Mouse (Mus musculus) intestine, embryonic 15.5 days (tissue): ENCODE measurements around the gene Tsn. TPM values are rescaled to one million over a fixed set of nuclear protein-coding genes. Genes with fewer than 3 reads are reported as not detected.

Experiments used
- ATAC-seq: fragments of 200-750 bp; cut with Nextera tagmentation; 2 replicates; pipeline ENCODE4 v1.8.0; 2017; ENCODE audit warnings: moderate TSS enrichment, moderate library complexity
- H3K27ac ChIP-seq: fragments of 300-500 bp; sonication (generic); 2 replicates; pipeline ENCODE4 v1.5.1; 2015; ENCODE audit warnings: mild to moderate bottlenecking, inconsistent platforms
- H3K27me3 ChIP-seq: fragments of 300-500 bp; sonication (generic); replicated peaks from 2 replicates; pipeline ENCODE4 v1.6.1; 2015; ENCODE audit warnings: inconsistent platforms
- H3K36me3 ChIP-seq: fragments of 300-500 bp; sonication (generic); 2 replicates; pipeline ENCODE4 v1.6.1; 2015; ENCODE audit warnings: inconsistent platforms
- H3K4me1 ChIP-seq: fragments of 300-500 bp; sonication (generic); replicated peaks from 2 replicates; pipeline ENCODE4 v1.6.1; 2015; ENCODE audit warnings: inconsistent platforms
- H3K4me2 ChIP-seq: fragments of 300-500 bp; sonication (generic); replicated peaks from 2 replicates; pipeline ENCODE4 v1.6.1; 2015; ENCODE audit warnings: mild to moderate bottlenecking, inconsistent platforms
- H3K4me3 ChIP-seq: fragments of 300-500 bp; sonication (generic); replicated peaks from 2 replicates; pipeline ENCODE4 v1.5.1; 2015; ENCODE audit warnings: inconsistent platforms
- H3K9ac ChIP-seq: fragments of 300-500 bp; sonication (generic); 2 replicates; pipeline ENCODE4 v1.6.1; 2015; ENCODE audit warnings: inconsistent platforms
- H3K9me3 ChIP-seq: fragments of 300-500 bp; sonication (generic); 2 replicates; pipeline ENCODE4 v1.6.1; 2016; ENCODE audit warnings: inconsistent platforms
- WGBS: fragments of 180-500 bp; shearing (Covaris S2); methylation state at CpG from one replicate; pipeline ENCODE4 v1.1.7; 2015; 5-methylcytosine and 5-hydroxymethylcytosine counted together
- polyA plus RNA-seq: library from polyadenylated mRNA; unstranded; fragments of >200 nt; fragmentation: Nextera tagmentation; extraction: Ambion mirVana; gene quantifications from 2 replicates; pipeline ENCODE4 v1.2.1, GENCODE M21; 2015

Gene Tsn
- polyA plus RNA-seq, 1 experiment from 2014 or later, result 297 TPM

DNA sequence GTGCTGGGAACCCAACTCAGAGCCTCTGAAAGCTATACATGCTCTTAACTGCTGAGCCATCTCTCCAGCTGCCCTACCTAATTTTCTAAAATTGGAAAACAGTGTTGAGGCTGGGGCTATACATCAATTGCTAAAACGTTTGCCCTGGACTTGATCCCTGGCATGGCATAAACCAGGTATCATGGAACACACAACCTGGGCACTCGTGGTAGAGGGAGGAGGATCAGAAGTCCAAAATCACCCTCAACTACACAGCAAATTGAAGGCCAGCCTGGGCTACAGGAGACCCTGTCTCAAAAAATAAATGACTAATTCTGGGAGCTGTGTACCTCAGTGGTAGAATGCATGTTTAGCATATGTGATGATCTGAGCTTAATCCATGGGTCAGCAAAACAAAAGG is 13.8 kb downstream of the Tsn start:
- H3K9me3 ChIP-seq, result no peaks in the 10 kb centered on the region
- H3K36me3 ChIP-seq, result peaks cover 27% of the 10 kb centered on the region
- no peaks in the 10 kb centered on the region for H3K4me1 ChIP-seq
- ATAC-seq, result no peak
- no peak overlapping the region for H3K4me2 ChIP-seq
- no peak overlapping the region for H3K27ac ChIP-seq
- 92% methylated on average over 2 of the region's 2 CpGs for WGBS
- H3K27me3 ChIP-seq, result no peaks in the 10 kb centered on the region
- H3K4me3 ChIP-seq, result no peak overlapping the region
- no peak overlapping the region for H3K9ac ChIP-seq

DNA sequence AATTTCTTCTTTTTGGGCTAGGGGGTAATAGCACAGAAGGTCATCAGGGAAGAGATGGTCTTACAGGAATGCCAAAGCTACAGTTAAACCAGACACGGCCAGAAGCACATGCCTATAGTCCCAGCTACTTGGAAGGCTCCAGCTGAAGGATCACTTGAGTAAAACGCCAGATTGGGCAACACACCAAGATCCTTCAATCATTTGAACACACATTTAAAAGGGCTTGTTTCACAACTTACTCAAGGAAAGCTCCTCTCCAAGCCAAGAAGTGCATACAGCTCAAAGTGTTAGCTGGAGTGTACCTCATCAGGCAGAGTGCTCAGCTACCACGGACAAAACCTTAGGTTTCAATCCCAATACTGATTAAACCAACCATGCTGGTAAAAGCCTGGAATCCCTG is 14.9 kb downstream of the Tsn start:
- Histone ChIP-seq H3K4me1 (no peaks in the 10 kb centered on the region), H3K36me3 (peaks cover 19% of the 10 kb centered on the region), H3K4me2 (no peak overlapping the region), H3K9me3 (no peaks in the 10 kb centered on the region), H3K4me3 (no peak overlapping the region), H3K27me3 (no peaks in the 10 kb centered on the region), H3K27ac (no peak overlapping the region), H3K9ac (no peak overlapping the region)
- ATAC-seq, result no peak
- 82% methylated on average over 3 of the region's 3 CpGs for WGBS

DNA sequence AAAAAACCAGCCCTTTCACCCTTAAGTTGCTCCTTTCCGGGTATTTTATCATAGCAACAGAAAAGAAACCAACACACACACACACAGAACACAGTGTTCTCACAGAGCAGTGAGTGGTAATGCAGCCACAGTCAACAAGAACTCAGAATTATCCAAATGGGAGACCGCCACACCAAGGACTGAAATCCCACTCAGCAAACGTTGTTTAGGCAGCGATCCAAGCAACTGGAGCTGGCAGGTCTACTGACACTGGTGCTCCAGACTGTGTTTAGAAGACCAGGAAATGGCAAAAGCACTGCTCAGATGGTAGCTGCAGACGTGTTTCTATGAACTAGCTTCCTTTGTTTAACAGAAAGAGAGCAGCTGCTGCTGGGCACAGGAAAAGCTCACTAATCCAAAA is 16.7 kb downstream of the Tsn start:
- H3K9ac ChIP-seq, result no peak overlapping the region
- no peak overlapping the region for H3K4me2 ChIP-seq
- H3K9me3 ChIP-seq, result no peaks in the 10 kb centered on the region
- no peaks in the 10 kb centered on the region for H3K4me1 ChIP-seq
- no peaks in the 10 kb centered on the region for H3K27me3 ChIP-seq
- no peak overlapping the region for H3K4me3 ChIP-seq
- peaks cover 10% of the 10 kb centered on the region for H3K36me3 ChIP-seq
- 72% methylated on average over 5 of the region's 5 CpGs for WGBS
- H3K27ac ChIP-seq, result no peak overlapping the region
- ATAC-seq, result no peak

DNA sequence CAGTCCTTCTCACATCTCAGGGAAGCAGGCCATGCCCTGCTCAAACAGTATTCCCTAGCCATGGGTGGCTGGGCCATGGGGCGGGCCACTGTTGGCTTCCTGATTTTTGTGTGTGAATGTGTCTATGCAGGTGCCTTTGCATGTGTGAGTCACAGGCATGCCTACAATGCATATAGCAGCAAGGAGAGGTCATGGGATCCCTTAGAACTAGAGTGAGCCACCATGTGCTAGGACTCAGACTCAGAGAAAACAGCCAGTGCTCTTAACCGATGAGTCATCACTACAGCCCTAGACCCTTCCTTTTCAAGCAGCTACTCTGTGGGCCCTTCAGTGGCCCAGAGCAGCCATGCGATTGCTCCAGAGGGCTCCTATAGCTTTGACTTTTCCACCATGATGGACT is 17.3 kb downstream of the Tsn start:
- Histone ChIP-seq H3K36me3 (peaks cover 9% of the 10 kb centered on the region; the same call in 1 of the 2 replicates), H3K27me3 (no peaks in the 10 kb centered on the region), H3K4me2 (no peak overlapping the region), H3K4me3 (no peak overlapping the region), H3K9ac (no peak overlapping the region), H3K9me3 (no peaks in the 10 kb centered on the region), H3K27ac (no peak overlapping the region), H3K4me1 (no peaks in the 10 kb centered on the region)
- 97% methylated on average over 3 of the region's 3 CpGs for WGBS
- no peak for ATAC-seq

DNA sequence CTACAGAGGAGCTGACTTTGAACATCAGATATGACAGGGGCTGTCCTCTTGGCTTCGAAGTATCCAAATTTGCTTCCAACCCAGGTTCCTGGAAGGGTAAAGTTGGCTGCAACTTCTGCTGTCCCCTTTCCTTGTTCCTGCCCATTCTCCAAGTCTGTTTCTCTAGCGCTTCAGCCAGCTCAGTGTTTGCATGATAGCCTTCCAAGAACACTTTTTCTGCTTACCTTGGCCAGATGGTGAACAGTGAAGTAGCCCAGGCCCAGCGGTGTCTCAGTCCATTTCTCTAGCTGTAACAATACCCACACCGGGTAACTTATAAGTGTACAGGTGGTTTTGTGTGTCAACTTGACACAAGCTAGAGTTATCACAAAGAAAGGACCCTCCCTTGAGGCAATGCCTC is 19.2 kb downstream of the Tsn start:
- H3K4me2 ChIP-seq, result no peak overlapping the region
- no peak overlapping the region for H3K27ac ChIP-seq
- 90% methylated on average over 4 of the region's 4 CpGs for WGBS
- no peak for ATAC-seq
- H3K9me3 ChIP-seq, result no peaks in the 10 kb centered on the region
- H3K4me1 ChIP-seq, result no peaks in the 10 kb centered on the region
- H3K36me3 ChIP-seq, result no peaks in the 10 kb centered on the region
- H3K27me3 ChIP-seq, result no peaks in the 10 kb centered on the region
- no peak overlapping the region for H3K9ac ChIP-seq
- H3K4me3 ChIP-seq, result no peak overlapping the region

DNA sequence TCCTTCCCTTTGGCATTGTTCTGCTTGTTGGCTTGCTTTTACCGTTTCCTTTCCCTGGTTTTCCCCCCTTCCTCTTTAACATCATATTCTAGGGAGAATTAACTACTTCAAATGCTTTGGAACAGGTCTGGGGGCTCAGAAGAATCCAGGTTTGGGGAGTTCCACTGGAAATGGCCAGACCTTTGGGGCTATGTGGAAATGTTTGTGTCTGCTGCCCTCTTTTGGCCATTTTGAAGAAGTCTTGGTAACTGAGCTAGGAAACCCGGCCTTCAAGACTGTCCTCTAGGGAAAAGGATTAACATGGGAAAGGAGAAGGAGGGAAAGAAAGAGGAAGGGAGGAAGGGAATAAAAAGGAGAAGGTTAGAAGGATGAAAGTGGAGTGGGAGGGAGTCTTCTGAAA is 36.4 kb downstream of the Tsn start:
- H3K9me3 ChIP-seq, result no peaks in the 10 kb centered on the region
- no peak overlapping the region for H3K9ac ChIP-seq
- no peaks in the 10 kb centered on the region for H3K27me3 ChIP-seq
- no peak overlapping the region for H3K27ac ChIP-seq
- no peaks in the 10 kb centered on the region for H3K4me1 ChIP-seq
- ATAC-seq, result no peak
- H3K36me3 ChIP-seq, result no peaks in the 10 kb centered on the region
- no peak overlapping the region for H3K4me3 ChIP-seq
- H3K4me2 ChIP-seq, result no peak overlapping the region
- 10% methylated on average over 2 of the region's 2 CpGs for WGBS

DNA sequence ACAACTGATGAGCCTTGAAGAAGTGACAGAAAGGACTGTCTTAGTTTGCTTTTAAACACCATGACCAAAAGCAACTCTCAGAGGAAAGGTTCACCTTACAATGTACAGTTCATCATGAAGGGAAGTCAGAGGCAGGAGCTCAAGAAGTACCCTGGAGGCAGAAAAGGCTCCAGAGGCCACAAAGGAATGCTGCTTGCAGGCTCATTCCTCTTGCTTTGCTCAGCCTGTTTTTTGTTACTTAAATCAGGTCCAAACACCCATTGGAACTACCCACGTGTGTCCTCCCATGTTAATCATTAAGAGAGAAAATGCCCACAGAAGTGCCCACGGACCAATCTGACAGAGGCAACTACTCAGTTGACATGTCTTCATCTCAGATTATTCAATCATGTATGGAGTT is 59.6 kb downstream of the Tsn start:
- no peak for ATAC-seq
- Histone ChIP-seq H3K4me2 (no peak overlapping the region), H3K36me3 (no peaks in the 10 kb centered on the region), H3K27me3 (no peaks in the 10 kb centered on the region), H3K9ac (no peak overlapping the region), H3K27ac (no peak overlapping the region), H3K4me1 (no peaks in the 10 kb centered on the region), H3K4me3 (no peak overlapping the region), H3K9me3 (no peaks in the 10 kb centered on the region)
- WGBS, result 52% methylated on average over 2 of the region's 2 CpGs

Other genes starting within 250 kb of the Tsn start
- gene Gm29106, start 135.2 kb downstream of the Tsn start, polyA plus RNA-seq, result 0.06 TPM in 1 of 2 replicates, not detected in the other
- 78.4 and 87.5 TPM in 2 replicates for gene Nifk, start 10.1 kb upstream of the Tsn start, polyA plus RNA-seq
- gene Clasp1, start 77.3 kb upstream of the Tsn start, polyA plus RNA-seq, result 32.8 and 35.2 TPM in 2 replicates